Mouse (Mus musculus) B cell, adult (primary cell): ENCODE results near the gene Gm10974. TPM values are rescaled to one million over a fixed set of nuclear protein-coding genes. Genes with fewer than 3 reads are reported as not detected.

Experiments
- total RNA-seq: library from RNA; stranded (reverse); gene quantifications from 4 replicates; pipeline ENCODE4 v1.2.4, GENCODE M21; 2023; ENCODE audit not compliant: inconsistent age

The Gm10974 gene
- not detected in 4 replicates for total RNA-seq

GRCm38 (mm10) chr7:66365904-66366303 lies at the start of gene Gm10974:
Gm10974 (plus strand) TSS chr7:66365905.

GRCm38 (mm10) chr7:66387813-66388521 lies 22.3 kb downstream of the Gm10974 start, which contains the start of gene Lrrk1:
Lrrk1 (minus strand) TSS chr7:66388350.

GRCm38 (mm10) chr7:66427437-66428161 lies 61.9 kb downstream of the Gm10974 start, which contains the start of gene Aldh1a3:
Aldh1a3 (minus strand) TSS chr7:66427517.

Other genes starting within 250 kb of the Gm10974 start
- 40.8 to 47.9 TPM (median 44.6 TPM) in 4 replicates for gene Lrrk1, start 22.4 kb downstream of the Gm10974 start, total RNA-seq
- not detected in 4 replicates for gene Aldh1a3, start 61.6 kb downstream of the Gm10974 start, total RNA-seq